Mouse (Mus musculus): ENCODE results near the gene Tekt2. TPM values are rescaled to one million over a fixed set of nuclear protein-coding genes. Genes with fewer than 3 reads are reported as not detected.

Tekt2 gene
- polyA plus RNA-seq (2015; fragmentation: Nextera tagmentation; extraction: Ambion mirVana) = 7.1 and 7.4 TPM in 2 replicates

- Histone ChIP-seq H3K27ac (0 out of 2 replicates have a peak within 1 kb of the TSS, but pooled peaks have one; percentile 1), H3K9me3 (no peaks in the 10 kb centered on the region), H3K27me3 (replicated peaks) (0 out of 2 replicates have a peak, but pooled peaks cover 3% of the 10 kb centered on the region), H3K4me1 (replicated peaks) (peaks cover 10% of the 10 kb centered on the region; the same call in 1 of the 2 replicates), H3K4me2 (replicated peaks) (peak within 1 kb of the TSS; percentile 71), H3K36me3 (no peaks in the 10 kb centered on the region), H3K9ac (peak within 1 kb of the TSS; percentile 37; the same call in 1 of the 2 replicates), H3K4me3 (replicated peaks) (peak within 1 kb of the TSS; percentile 24)
- ATAC-seq = 0 out of 2 replicates have a peak, but pooled peaks have one; percentile 27
- WGBS = 6% methylated on average over 23 of the region's 23 CpGs
These were observed at the start of gene Tekt2 for GRCm38 (mm10) chr4:126325281-126325861. TSS of gene Tekt2 (minus strand) at chr4:126325688.

- no peak for ATAC-seq
- Histone ChIP-seq H3K4me2 (replicated peaks) (no peak overlapping the region), H3K4me1 (replicated peaks) (no peaks in the 10 kb centered on the region), H3K4me3 (replicated peaks) (no peak overlapping the region), H3K36me3 (0 out of 2 replicates have a peak, but pooled peaks cover 2% of the 10 kb centered on the region), H3K9ac (no peak overlapping the region), H3K9me3 (no peaks in the 10 kb centered on the region), H3K27me3 (replicated peaks) (no peaks in the 10 kb centered on the region), H3K27ac (no peak overlapping the region)
- WGBS = 72% methylated on average over 9 of the region's 9 CpGs
These were observed 46.0 kb upstream of the Tekt2 start for GRCm38 (mm10) chr4:126371497-126371896.

- Histone ChIP-seq H3K27me3 (replicated peaks) (no peaks in the 10 kb centered on the region), H3K4me1 (replicated peaks) (no peaks in the 10 kb centered on the region), H3K27ac (no peak overlapping the region), H3K36me3 (peaks cover 9% of the 10 kb centered on the region; the same call in 1 of the 2 replicates), H3K9ac (no peak overlapping the region), H3K9me3 (no peaks in the 10 kb centered on the region), H3K4me3 (replicated peaks) (no peak overlapping the region), H3K4me2 (replicated peaks) (no peak overlapping the region)
- ATAC-seq = no peak
- 90% methylated on average over 1 of the region's 1 CpGs for WGBS
These were observed 34.6 kb upstream of the Tekt2 start for GRCm38 (mm10) chr4:126360069-126360468.

- H3K9ac ChIP-seq = no peak overlapping the region
- whole genome bisulfite sequencing = 64% methylated on average over 4 of the region's 4 CpGs
- no peaks in the 10 kb centered on the region for H3K36me3 ChIP-seq
- H3K4me3 ChIP-seq (replicated peaks) = no peak overlapping the region
- no peaks in the 10 kb centered on the region for H3K27me3 ChIP-seq (replicated peaks)
- no peak overlapping the region for H3K27ac ChIP-seq
- no peaks in the 10 kb centered on the region for H3K4me1 ChIP-seq (replicated peaks)
- no peak for ATAC-seq
- no peaks in the 10 kb centered on the region for H3K9me3 ChIP-seq
- no peak overlapping the region for H3K4me2 ChIP-seq (replicated peaks)
These were observed 18.0 kb upstream of the Tekt2 start for GRCm38 (mm10) chr4:126343451-126343850.

- Histone ChIP-seq H3K36me3 (no peaks in the 10 kb centered on the region), H3K9me3 (no peaks in the 10 kb centered on the region), H3K9ac (no peak overlapping the region), H3K4me2 (replicated peaks) (no peak overlapping the region), H3K27me3 (replicated peaks) (no peaks in the 10 kb centered on the region), H3K4me1 (replicated peaks) (no peaks in the 10 kb centered on the region), H3K27ac (no peak overlapping the region), H3K4me3 (replicated peaks) (no peak overlapping the region)
- WGBS = 56% methylated on average over 4 of the region's 4 CpGs
- no peak for ATAC-seq
These were observed 14.0 kb upstream of the Tekt2 start for GRCm38 (mm10) chr4:126339461-126339860.

GRCm38 (mm10) chr4:126332358-126332757 is 6.9 kb upstream of the Tekt2 start:
- Histone ChIP-seq H3K4me2 (replicated peaks) (no peak overlapping the region), H3K36me3 (no peaks in the 10 kb centered on the region), H3K4me1 (replicated peaks) (no peaks in the 10 kb centered on the region), H3K4me3 (replicated peaks) (no peak overlapping the region), H3K9me3 (no peaks in the 10 kb centered on the region), H3K27me3 (replicated peaks) (no peaks in the 10 kb centered on the region), H3K9ac (no peak overlapping the region), H3K27ac (no peak overlapping the region)
- no peak for ATAC-seq
- WGBS = 46% methylated on average over 3 of the region's 3 CpGs

GRCm38 (mm10) chr4:126331751-126332150 is 6.3 kb upstream of the Tekt2 start:
- Histone ChIP-seq H3K9ac (no peak overlapping the region), H3K4me1 (replicated peaks) (no peaks in the 10 kb centered on the region), H3K27me3 (replicated peaks) (no peaks in the 10 kb centered on the region), H3K9me3 (no peaks in the 10 kb centered on the region), H3K36me3 (no peaks in the 10 kb centered on the region), H3K27ac (no peak overlapping the region), H3K4me2 (replicated peaks) (no peak overlapping the region), H3K4me3 (replicated peaks) (no peak overlapping the region)
- WGBS = 67% methylated on average over 1 of the region's 1 CpGs
- peak; percentile 43; the same call in 1 of the 2 replicates for ATAC-seq

GRCm38 (mm10) chr4:126330295-126330694 is 4.8 kb upstream of the Tekt2 start:
- Histone ChIP-seq H3K9me3 (no peaks in the 10 kb centered on the region), H3K36me3 (no peaks in the 10 kb centered on the region), H3K4me1 (replicated peaks) (0 out of 2 replicates have a peak, but pooled peaks cover 3% of the 10 kb centered on the region), H3K27ac (no peak overlapping the region), H3K27me3 (replicated peaks) (no peaks in the 10 kb centered on the region), H3K9ac (no peak overlapping the region), H3K4me3 (replicated peaks) (no peak overlapping the region), H3K4me2 (replicated peaks) (no peak overlapping the region)
- WGBS = 86% methylated on average over 4 of the region's 4 CpGs
- ATAC-seq = no peak

- Histone ChIP-seq H3K36me3 (no peaks in the 10 kb centered on the region), H3K4me1 (replicated peaks) (0 out of 2 replicates have a peak, but pooled peaks cover 9% of the 10 kb centered on the region), H3K4me2 (replicated peaks) (no peak overlapping the region), H3K9me3 (no peaks in the 10 kb centered on the region), H3K27me3 (replicated peaks) (0 out of 2 replicates have a peak, but pooled peaks cover 3% of the 10 kb centered on the region), H3K27ac (no peak overlapping the region), H3K9ac (no peak overlapping the region), H3K4me3 (replicated peaks) (no peak overlapping the region)
- ATAC-seq = no peak
- WGBS = 21% methylated on average over 6 of the region's 6 CpGs
These were observed 548 bp upstream of the Tekt2 start for GRCm38 (mm10) chr4:126326036-126326435.

GRCm38 (mm10) chr4:126324861-126325260 is 627 bp downstream of the Tekt2 start:
- Histone ChIP-seq H3K4me1 (replicated peaks) (peaks cover 15% of the 10 kb centered on the region; the same call in 1 of the 2 replicates), H3K9me3 (no peaks in the 10 kb centered on the region), H3K27ac (0 out of 2 replicates have a peak overlapping the region, but pooled peaks have one; percentile 1), H3K4me3 (replicated peaks) (peak overlapping the region; percentile 24; the same call in 1 of the 2 replicates), H3K27me3 (replicated peaks) (0 out of 2 replicates have a peak, but pooled peaks cover 3% of the 10 kb centered on the region), H3K9ac (no peak overlapping the region), H3K36me3 (no peaks in the 10 kb centered on the region), H3K4me2 (replicated peaks) (peak overlapping the region; percentile 71)
- ATAC-seq = no peak
- 44% methylated on average over 13 of the region's 13 CpGs for WGBS

GRCm38 (mm10) chr4:126322646-126323045 is 2.8 kb downstream of the Tekt2 start:
- Histone ChIP-seq H3K4me3 (replicated peaks) (no peak overlapping the region), H3K4me1 (replicated peaks) (peaks cover 17% of the 10 kb centered on the region; the same call in 1 of the 2 replicates), H3K9ac (no peak overlapping the region), H3K27ac (no peak overlapping the region), H3K36me3 (peaks cover 4% of the 10 kb centered on the region; the same call in 1 of the 2 replicates), H3K4me2 (replicated peaks) (no peak overlapping the region), H3K27me3 (replicated peaks) (0 out of 2 replicates have a peak, but pooled peaks cover 3% of the 10 kb centered on the region), H3K9me3 (no peaks in the 10 kb centered on the region)
- ATAC-seq = no peak
- 95% methylated on average over 13 of the region's 13 CpGs for WGBS

GRCm38 (mm10) chr4:126321854-126322511 is 3.5 kb downstream of the Tekt2 start:
- H3K27me3 ChIP-seq (replicated peaks) = 0 out of 2 replicates have a peak, but pooled peaks cover 3% of the 10 kb centered on the region
- H3K9ac ChIP-seq = 0 out of 2 replicates have a peak overlapping the region, but pooled peaks have one; percentile 87
- H3K27ac ChIP-seq = 0 out of 2 replicates have a peak overlapping the region, but pooled peaks have one; percentile 57
- peak overlapping the region; percentile 88 for H3K4me3 ChIP-seq (replicated peaks)
- peaks cover 10% of the 10 kb centered on the region for H3K36me3 ChIP-seq
- peak; percentile 14 for ATAC-seq
- peak overlapping the region; percentile 77 for H3K4me2 ChIP-seq (replicated peaks)
- no peaks in the 10 kb centered on the region for H3K9me3 ChIP-seq
- H3K4me1 ChIP-seq (replicated peaks) = peaks cover 17% of the 10 kb centered on the region; the same call in 1 of the 2 replicates
- WGBS = 54% methylated on average over 28 of the region's 28 CpGs
